Mouse (Mus musculus) hindbrain, embryonic 14.5 days (tissue): Measurements from ENCODE around the gene Adamts15. TPM values are rescaled to one million over a fixed set of nuclear protein-coding genes. Genes with fewer than 3 reads are reported as not detected.

Source experiments
- ATAC-seq: fragments of 200-750 bp; cut with Nextera tagmentation; 2 replicates; pipeline ENCODE4 v1.8.0; 2017; ENCODE audit warnings: moderate number of reproducible peaks, mild to moderate bottlenecking, moderate TSS enrichment, moderate library complexity; ENCODE audit not compliant: low FRiP score
- DNase-seq: peaks from one replicate; pipeline ENCODE4 v3.0.0-alpha.2; 2015; ENCODE audit warnings: low spot score
- H3K27ac ChIP-seq: fragments of 300-500 bp; sonication (generic); 2 replicates; pipeline ENCODE4 v1.5.1; 2014; ENCODE audit warnings: mild to moderate bottlenecking, moderate library complexity
- H3K27me3 ChIP-seq: fragments of 300-500 bp; sonication (generic); 2 replicates; pipeline ENCODE4 v1.6.1; 2014; ENCODE audit warnings: mild to moderate bottlenecking, low read length, mixed read lengths; ENCODE audit not compliant: control insufficient read depth, insufficient read depth
- H3K36me3 ChIP-seq: fragments of 300-500 bp; sonication (generic); replicated peaks from 2 replicates; pipeline ENCODE4 v1.6.1; 2014; ENCODE audit not compliant: control insufficient read depth, insufficient read depth
- H3K4me1 ChIP-seq: fragments of 300-500 bp; sonication (generic); replicated peaks from 2 replicates; pipeline ENCODE4 v1.6.1; 2014; ENCODE audit warnings: antibody characterized with exemption, low read length, mixed read lengths; ENCODE audit not compliant: control insufficient read depth, insufficient read depth
- H3K4me2 ChIP-seq: fragments of 300-500 bp; sonication (generic); replicated peaks from 2 replicates; pipeline ENCODE4 v1.6.1; 2014; ENCODE audit warnings: mild to moderate bottlenecking, moderate library complexity
- H3K4me3 ChIP-seq: fragments of 300-500 bp; sonication (generic); replicated peaks from 2 replicates; pipeline ENCODE4 v1.5.1; 2014; ENCODE audit warnings: mild to moderate bottlenecking, low read length
- H3K9ac ChIP-seq: fragments of 300-500 bp; sonication (generic); 2 replicates; pipeline ENCODE4 v1.6.1; 2014
- H3K9me3 ChIP-seq: fragments of 300-500 bp; sonication (generic); 2 replicates; pipeline ENCODE4 v1.6.1; 2016; ENCODE audit warnings: low read length; ENCODE audit not compliant: control insufficient read depth
- WGBS: fragments of 180-500 bp; shearing (Covaris S2); extraction: QIAGEN DNeasy Blood & Tissue Kit; methylation state at CpG from one replicate; pipeline ENCODE4 v1.1.7; 2014; 5-methylcytosine and 5-hydroxymethylcytosine counted together
- polyA plus RNA-seq: library from polyadenylated mRNA; unstranded; fragments of >200 nt; fragmentation: Nextera tagmentation; extraction: Ambion mirVana; gene quantifications from 2 replicates; pipeline ENCODE4 v1.2.1, GENCODE M21; 2014

Gene Adamts15
- polyA plus RNA-seq, 1 experiment from 2014 or later: 4.6 TPM

- H3K4me2 ChIP-seq: no peak overlapping the region
- WGBS: 85% methylated on average over 5 of the region's 5 CpGs
These were observed 29.2 kb upstream of the Adamts15 start for GRCm38 (mm10) chr9:30951461-30951860.

GRCm38 (mm10) chr9:30950592-30950991 is 28.3 kb upstream of the Adamts15 start:
- Histone ChIP-seq H3K27ac (no peak overlapping the region), H3K4me3 (no peak overlapping the region), H3K27me3 (no peaks in the 10 kb centered on the region; the same call in 1 of the 2 replicates), H3K4me1 (0 out of 2 replicates have a peak, but pooled peaks cover 4% of the 10 kb centered on the region), H3K9ac (no peak overlapping the region), H3K36me3 (no peaks in the 10 kb centered on the region), H3K4me2 (no peak overlapping the region), H3K9me3 (no peaks in the 10 kb centered on the region)
- WGBS: 68% methylated on average over 4 of the region's 4 CpGs
- no peak for ATAC-seq
- peak; percentile 60 for DNase-seq

More at GRCm38 (mm10) chr9:30951461-30951860, 29.2 kb upstream of the Adamts15 start:
- Histone ChIP-seq H3K27ac (no peak overlapping the region), H3K4me1 (0 out of 2 replicates have a peak, but pooled peaks cover 4% of the 10 kb centered on the region), H3K9ac (no peak overlapping the region), H3K4me3 (no peak overlapping the region), H3K36me3 (no peaks in the 10 kb centered on the region), H3K9me3 (no peaks in the 10 kb centered on the region), H3K27me3 (no peaks in the 10 kb centered on the region)
- ATAC-seq (no peak), DNase-seq (no peak)

GRCm38 (mm10) chr9:30949971-30950370 is 27.7 kb upstream of the Adamts15 start:
- ATAC-seq: peak; percentile 8; the same call in 1 of the 2 replicates
- H3K4me3 ChIP-seq: no peak overlapping the region
- no peak overlapping the region for H3K27ac ChIP-seq
- H3K27me3 ChIP-seq: peaks cover 2% of the 10 kb centered on the region
- no peak overlapping the region for H3K9ac ChIP-seq
- no peak overlapping the region for H3K4me2 ChIP-seq
- 79% methylated on average over 4 of the region's 4 CpGs for WGBS
- no peaks in the 10 kb centered on the region for H3K36me3 ChIP-seq
- DNase-seq: no peak
- H3K9me3 ChIP-seq: no peaks in the 10 kb centered on the region
- 0 out of 2 replicates have a peak, but pooled peaks cover 4% of the 10 kb centered on the region for H3K4me1 ChIP-seq

DNA sequence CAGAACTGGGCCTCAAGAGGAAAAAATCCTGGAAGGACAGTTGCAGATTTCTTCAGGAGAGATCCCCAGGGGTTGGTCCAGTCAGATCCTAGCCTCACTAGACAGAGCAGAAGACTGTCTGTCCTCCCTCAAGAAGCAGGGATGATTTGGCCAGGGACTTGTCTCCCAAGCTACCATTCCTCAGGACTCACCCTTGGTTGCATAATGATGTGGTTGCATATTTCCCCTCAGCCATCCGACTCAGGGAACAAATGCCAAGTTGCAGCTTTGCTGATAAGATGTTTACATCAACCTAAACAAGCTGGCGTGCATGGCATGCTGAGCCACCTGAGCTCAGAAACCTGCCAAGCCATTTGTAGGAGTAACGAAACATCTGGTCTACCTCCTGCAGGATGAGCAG is 27.2 kb upstream of the Adamts15 start:
- Histone ChIP-seq H3K9me3 (no peaks in the 10 kb centered on the region), H3K27ac (no peak overlapping the region), H3K4me2 (no peak overlapping the region), H3K36me3 (no peaks in the 10 kb centered on the region), H3K27me3 (peaks cover 7% of the 10 kb centered on the region), H3K9ac (no peak overlapping the region), H3K4me1 (0 out of 2 replicates have a peak, but pooled peaks cover 4% of the 10 kb centered on the region), H3K4me3 (no peak overlapping the region)
- no peak for DNase-seq
- 77% methylated on average over 3 of the region's 3 CpGs for WGBS
- ATAC-seq: no peak

- Histone ChIP-seq H3K4me2 (no peak overlapping the region), H3K36me3 (no peaks in the 10 kb centered on the region), H3K9ac (no peak overlapping the region), H3K9me3 (no peaks in the 10 kb centered on the region), H3K4me3 (no peak overlapping the region), H3K27ac (no peak overlapping the region), H3K4me1 (0 out of 2 replicates have a peak, but pooled peaks cover 15% of the 10 kb centered on the region), H3K27me3 (peaks cover 32% of the 10 kb centered on the region)
- WGBS: 72% methylated on average over 1 of the region's 1 CpGs
- ATAC-seq (no peak), DNase-seq (no peak)
These were observed 23.0 kb upstream of the Adamts15 start for GRCm38 (mm10) chr9:30945276-30945675.

- Histone ChIP-seq H3K9me3 (no peaks in the 10 kb centered on the region), H3K4me1 (0 out of 2 replicates have a peak, but pooled peaks cover 12% of the 10 kb centered on the region), H3K4me3 (no peak overlapping the region), H3K9ac (no peak overlapping the region), H3K27me3 (peaks cover 32% of the 10 kb centered on the region), H3K36me3 (no peaks in the 10 kb centered on the region), H3K27ac (no peak overlapping the region), H3K4me2 (peak overlapping the region; percentile 98)
- WGBS: 16% methylated on average over 1 of the region's 1 CpGs
- ATAC-seq: no peak
- DNase-seq: no peak
These were observed 22.0 kb upstream of the Adamts15 start for GRCm38 (mm10) chr9:30944234-30944633.

DNA sequence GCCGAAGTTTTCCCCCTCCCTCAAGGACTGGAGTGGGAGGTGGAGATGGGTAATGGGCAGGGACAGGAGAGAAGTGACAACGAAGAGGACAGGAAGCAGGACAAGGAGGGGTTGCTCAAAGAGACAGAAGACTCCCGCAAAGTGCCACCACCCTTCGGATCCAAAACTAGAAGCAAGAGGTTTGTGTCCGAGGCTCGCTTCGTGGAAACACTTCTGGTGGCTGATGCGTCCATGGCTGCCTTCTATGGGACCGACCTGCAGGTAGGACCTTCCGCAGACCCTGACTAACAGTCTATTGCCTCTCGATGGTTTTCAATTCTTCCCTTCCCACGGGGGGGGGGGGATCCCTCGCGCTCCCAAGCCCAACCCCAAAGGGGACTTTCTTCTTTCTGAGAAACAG is 21.1 kb upstream of the Adamts15 start:
- H3K9ac ChIP-seq: peak overlapping the region; percentile 81
- H3K4me1 ChIP-seq: 0 out of 2 replicates have a peak, but pooled peaks cover 12% of the 10 kb centered on the region
- ATAC-seq (no peak), DNase-seq (no peak)
- H3K4me3 ChIP-seq: peak overlapping the region; percentile 67
- peak overlapping the region; percentile 98 for H3K4me2 ChIP-seq
- peaks cover 32% of the 10 kb centered on the region for H3K27me3 ChIP-seq
- H3K9me3 ChIP-seq: no peaks in the 10 kb centered on the region
- no peaks in the 10 kb centered on the region for H3K36me3 ChIP-seq
- WGBS: 2% methylated on average over 14 of the region's 14 CpGs
- H3K27ac ChIP-seq: no peak overlapping the region

DNA sequence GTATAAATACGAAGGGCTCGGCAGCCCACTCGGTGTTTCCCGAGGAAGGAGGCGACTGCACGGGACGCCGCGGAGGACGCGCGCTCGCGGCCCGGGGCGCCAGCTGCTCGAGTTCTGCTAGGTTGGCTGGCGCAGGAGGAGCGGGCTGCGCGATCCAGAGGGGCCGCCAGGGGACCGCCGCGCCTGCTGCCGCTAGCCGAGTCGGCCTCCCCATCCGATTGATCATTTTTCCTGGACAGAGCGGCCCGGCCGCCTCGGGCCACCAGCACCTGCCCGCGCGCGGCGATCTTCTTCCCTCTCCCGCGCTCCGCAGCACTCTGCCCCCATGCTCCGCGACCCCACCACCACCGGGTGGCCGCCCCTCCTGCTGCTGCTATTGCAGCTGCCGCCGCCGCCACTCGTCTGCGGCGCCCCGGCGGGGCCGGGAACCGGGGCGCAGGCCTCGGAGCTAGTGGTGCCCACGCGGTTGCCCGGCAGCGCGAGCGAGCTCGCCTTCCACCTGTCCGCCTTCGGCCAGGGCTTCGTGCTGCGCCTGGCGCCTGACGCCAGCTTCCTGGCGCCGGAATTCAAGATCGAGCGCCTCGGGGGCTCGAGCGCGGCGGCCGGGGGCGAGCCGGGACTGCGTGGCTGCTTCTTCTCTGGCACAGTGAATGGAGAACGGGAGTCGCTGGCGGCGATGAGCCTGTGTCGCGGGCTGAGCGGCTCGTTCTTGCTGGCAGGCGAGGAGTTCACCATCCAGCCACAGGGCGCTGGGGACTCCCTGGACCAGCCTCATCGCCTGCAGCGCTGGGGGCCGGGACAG is 20.5 kb upstream of the Adamts15 start, which contains the start of gene Adamts8:
Adamts8 (plus strand) TSS at position 51 of the 802 bp plus-strand sequence.
- peak; percentile 87 for ATAC-seq
- DNase-seq: peak; percentile 72
- H3K27me3 ChIP-seq: peaks cover 32% of the 10 kb centered on the region
- peak within 1 kb of the TSS; percentile 98 for H3K4me2 ChIP-seq
- no peaks in the 10 kb centered on the region for H3K36me3 ChIP-seq
- peak within 1 kb of the TSS; percentile 67 for H3K4me3 ChIP-seq
- no peak within 1 kb of the TSS; the same call in 1 of the 2 replicates for H3K27ac ChIP-seq
- WGBS: under 1% methylated on average over 86 of the region's 96 CpGs
- H3K4me1 ChIP-seq: 0 out of 2 replicates have a peak, but pooled peaks cover 12% of the 10 kb centered on the region
- H3K9me3 ChIP-seq: no peaks in the 10 kb centered on the region
- peak within 1 kb of the TSS; percentile 81 for H3K9ac ChIP-seq

GRCm38 (mm10) chr9:30940328-30940727 is 18.1 kb upstream of the Adamts15 start:
- H3K9me3 ChIP-seq: no peaks in the 10 kb centered on the region
- H3K4me1 ChIP-seq: 0 out of 2 replicates have a peak, but pooled peaks cover 12% of the 10 kb centered on the region
- H3K4me2 ChIP-seq: no peak overlapping the region
- H3K36me3 ChIP-seq: no peaks in the 10 kb centered on the region
- DNase-seq (peak; percentile 98), ATAC-seq (peak; percentile 29; the same call in 1 of the 2 replicates)
- H3K4me3 ChIP-seq: no peak overlapping the region
- WGBS: 4% methylated on average over 6 of the region's 6 CpGs
- H3K9ac ChIP-seq: no peak overlapping the region
- H3K27me3 ChIP-seq: peaks cover 32% of the 10 kb centered on the region
- H3K27ac ChIP-seq: no peak overlapping the region
